Mouse (Mus musculus) hindbrain, embryonic 12.5 days (tissue): ENCODE measurements around the gene Sez6l2. TPM values are rescaled to one million over a fixed set of nuclear protein-coding genes. Genes with fewer than 3 reads are reported as not detected.

Experiments
- ATAC-seq: fragments of 200-750 bp; cut with Nextera tagmentation; 2 replicates; pipeline ENCODE4 v1.8.0; 2017; ENCODE audit warnings: moderate TSS enrichment; ENCODE audit not compliant: low FRiP score
- H3K27ac ChIP-seq: fragments of 300-500 bp; sonication (generic); 2 replicates; pipeline ENCODE4 v1.5.1; 2016; ENCODE audit warnings: mild to moderate bottlenecking
- H3K27me3 ChIP-seq: fragments of 300-500 bp; sonication (generic); 2 replicates; pipeline ENCODE4 v1.6.1; 2016; ENCODE audit warnings: mild to moderate bottlenecking
- H3K36me3 ChIP-seq: fragments of 300-500 bp; sonication (generic); 2 replicates; pipeline ENCODE4 v1.6.1; 2016; ENCODE audit warnings: mild to moderate bottlenecking
- H3K4me1 ChIP-seq: fragments of 300-500 bp; sonication (generic); 2 replicates; pipeline ENCODE4 v1.6.1; 2016
- H3K4me2 ChIP-seq: fragments of 300-500 bp; sonication (generic); replicated peaks from 2 replicates; pipeline ENCODE4 v1.6.1; 2016; ENCODE audit warnings: mild to moderate bottlenecking
- H3K4me3 ChIP-seq: fragments of 300-500 bp; sonication (generic); 2 replicates; pipeline ENCODE4 v1.5.1; 2016; ENCODE audit warnings: mild to moderate bottlenecking
- H3K9ac ChIP-seq: fragments of 300-500 bp; sonication (generic); 2 replicates; pipeline ENCODE4 v1.6.1; 2016; ENCODE audit warnings: mild to moderate bottlenecking, moderate library complexity
- H3K9me3 ChIP-seq: fragments of 300-500 bp; sonication (generic); replicated peaks from 2 replicates; pipeline ENCODE4 v1.6.1; 2016; ENCODE audit warnings: mild to moderate bottlenecking
- WGBS: fragments of 180-500 bp; shearing (Covaris S2); methylation state at CpG from one replicate; pipeline ENCODE4 v1.1.7; 2016; 5-methylcytosine and 5-hydroxymethylcytosine counted together
- polyA plus RNA-seq: library from polyadenylated mRNA; unstranded; fragments of >200 nt; fragmentation: Nextera tagmentation; extraction: Ambion mirVana; gene quantifications from 2 replicates; pipeline ENCODE4 v1.2.1, GENCODE M21; 2016

Gene Sez6l2
- polyA plus RNA-seq, 1 experiment from 2014 or later = 18.2 TPM

- H3K27ac ChIP-seq = no peak overlapping the region; the same call in 1 of the 2 replicates
- H3K27me3 ChIP-seq = no peaks in the 10 kb centered on the region
- WGBS = 75% methylated on average over 2 of the region's 2 CpGs
- H3K9me3 ChIP-seq = no peaks in the 10 kb centered on the region
- H3K4me2 ChIP-seq = no peak overlapping the region
- no peak overlapping the region for H3K9ac ChIP-seq
- ATAC-seq = no peak
- no peak overlapping the region for H3K4me3 ChIP-seq
- H3K36me3 ChIP-seq = peaks cover 38% of the 10 kb centered on the region
- peaks cover 32% of the 10 kb centered on the region for H3K4me1 ChIP-seq
Measured at GRCm38 (mm10) chr7:127011717-127012116, 61.4 kb downstream of the Sez6l2 start.

- peaks cover 32% of the 10 kb centered on the region for H3K4me1 ChIP-seq
- no peak overlapping the region for H3K4me2 ChIP-seq
- H3K9me3 ChIP-seq = no peaks in the 10 kb centered on the region
- no peak overlapping the region for H3K4me3 ChIP-seq
- H3K27ac ChIP-seq = no peak overlapping the region
- no peak for ATAC-seq
- WGBS = 88% methylated on average over 6 of the region's 6 CpGs
- no peak overlapping the region for H3K9ac ChIP-seq
- peaks cover 38% of the 10 kb centered on the region for H3K36me3 ChIP-seq
- no peaks in the 10 kb centered on the region for H3K27me3 ChIP-seq
Measured at GRCm38 (mm10) chr7:127012374-127012773, 62.0 kb downstream of the Sez6l2 start.

GRCm38 (mm10) chr7:127012845-127013244 is 62.5 kb downstream of the Sez6l2 start:
- 93% methylated on average over 10 of the region's 10 CpGs for WGBS
- H3K4me2 ChIP-seq = no peak overlapping the region
- H3K9ac ChIP-seq = no peak overlapping the region
- peaks cover 33% of the 10 kb centered on the region for H3K4me1 ChIP-seq
- ATAC-seq = no peak
- no peak overlapping the region for H3K4me3 ChIP-seq
- no peaks in the 10 kb centered on the region for H3K9me3 ChIP-seq
- peaks cover 38% of the 10 kb centered on the region for H3K36me3 ChIP-seq
- H3K27me3 ChIP-seq = no peaks in the 10 kb centered on the region
- no peak overlapping the region for H3K27ac ChIP-seq

DNA sequence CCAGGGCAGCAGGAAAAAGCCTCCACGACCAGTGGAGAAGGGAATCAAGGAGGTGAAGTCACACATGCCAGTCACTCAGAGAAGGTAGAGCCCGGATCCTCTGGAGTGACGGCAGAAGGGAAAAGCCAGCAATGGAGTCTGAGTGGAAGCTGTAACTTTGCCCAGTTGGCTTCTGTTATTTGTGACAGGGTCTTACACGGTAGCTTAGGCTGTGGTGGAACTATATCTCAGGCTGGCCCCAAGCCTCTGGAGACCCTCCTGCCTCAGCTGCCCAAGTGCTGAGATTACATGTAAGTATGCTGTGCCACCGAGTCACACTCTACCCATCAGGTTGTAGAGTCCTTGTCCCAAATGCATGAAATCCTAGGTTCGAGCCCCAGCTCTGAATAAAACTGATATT is 63.0 kb downstream of the Sez6l2 start:
- H3K36me3 ChIP-seq = peaks cover 38% of the 10 kb centered on the region
- 91% methylated on average over 6 of the region's 6 CpGs for WGBS
- H3K9ac ChIP-seq = no peak overlapping the region
- H3K9me3 ChIP-seq = no peaks in the 10 kb centered on the region
- H3K4me2 ChIP-seq = no peak overlapping the region
- H3K27me3 ChIP-seq = no peaks in the 10 kb centered on the region
- H3K27ac ChIP-seq = no peak overlapping the region
- no peak for ATAC-seq
- H3K4me3 ChIP-seq = no peak overlapping the region
- peaks cover 36% of the 10 kb centered on the region for H3K4me1 ChIP-seq

DNA sequence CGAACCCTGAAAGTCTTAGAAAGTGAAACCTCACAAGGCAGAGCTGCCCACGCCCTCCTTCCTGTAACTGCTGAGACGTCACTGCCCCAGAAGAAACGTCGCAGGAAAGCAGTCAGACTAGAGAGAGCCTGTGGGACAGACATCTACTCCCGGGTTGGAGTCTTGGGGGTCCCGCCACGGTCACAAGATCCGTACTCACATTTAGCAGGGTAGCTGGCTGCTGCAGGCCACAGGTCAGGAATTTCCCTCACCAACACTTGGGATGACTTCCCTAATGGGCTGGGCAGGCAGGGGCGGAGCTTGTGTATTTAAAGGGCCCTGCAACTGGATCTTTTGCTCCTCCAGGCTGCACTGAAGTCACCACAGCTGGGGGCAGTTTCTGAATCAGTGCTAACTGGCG is 64.0 kb downstream of the Sez6l2 start, which contains the start of gene Mvp:
TSS of gene Mvp (minus strand) at position 302 of the 400 bp plus-strand sequence.
- 64% methylated on average over 11 of the region's 11 CpGs for whole genome bisulfite sequencing
- no peak within 1 kb of the TSS for H3K27ac ChIP-seq
- H3K4me1 ChIP-seq = peaks cover 40% of the 10 kb centered on the region
- H3K4me2 ChIP-seq = peak within 1 kb of the TSS; percentile 87
- peaks cover 38% of the 10 kb centered on the region for H3K36me3 ChIP-seq
- peak within 1 kb of the TSS; percentile 62 for H3K4me3 ChIP-seq
- no peaks in the 10 kb centered on the region for H3K27me3 ChIP-seq
- peak within 1 kb of the TSS; percentile 47 for H3K9ac ChIP-seq
- no peak for ATAC-seq
- H3K9me3 ChIP-seq = no peaks in the 10 kb centered on the region

- no peak for ATAC-seq
- peaks cover 38% of the 10 kb centered on the region for H3K36me3 ChIP-seq
- H3K9me3 ChIP-seq = no peaks in the 10 kb centered on the region
- no peak overlapping the region for H3K4me3 ChIP-seq
- peak overlapping the region; percentile 87 for H3K4me2 ChIP-seq
- H3K9ac ChIP-seq = peak overlapping the region; percentile 43; the same call in 1 of the 2 replicates
- H3K27me3 ChIP-seq = no peaks in the 10 kb centered on the region
- WGBS = 96% methylated on average over 12 of the region's 12 CpGs
- peaks cover 46% of the 10 kb centered on the region for H3K4me1 ChIP-seq
- H3K27ac ChIP-seq = no peak overlapping the region
Measured at GRCm38 (mm10) chr7:127014993-127015392, 64.6 kb downstream of the Sez6l2 start.

GRCm38 (mm10) chr7:127016081-127016480 is 65.7 kb downstream of the Sez6l2 start:
- ATAC-seq = peak; percentile 7; the same call in 1 of the 2 replicates
- Histone ChIP-seq H3K4me2 (peak overlapping the region; percentile 87), H3K9me3 (no peaks in the 10 kb centered on the region), H3K36me3 (peaks cover 38% of the 10 kb centered on the region), H3K27ac (peak overlapping the region; percentile 85), H3K9ac (peak overlapping the region; percentile 82), H3K4me3 (peak overlapping the region; percentile 62), H3K27me3 (no peaks in the 10 kb centered on the region), H3K4me1 (peaks cover 56% of the 10 kb centered on the region)
- WGBS = 2% methylated on average over 10 of the region's 10 CpGs

- Histone ChIP-seq H3K9me3 (no peaks in the 10 kb centered on the region), H3K9ac (peak within 1 kb of the TSS; percentile 82), H3K27me3 (no peaks in the 10 kb centered on the region), H3K4me1 (peaks cover 59% of the 10 kb centered on the region), H3K4me3 (peak within 1 kb of the TSS; percentile 62), H3K36me3 (peaks cover 38% of the 10 kb centered on the region), H3K27ac (peak within 1 kb of the TSS; percentile 85), H3K4me2 (peak within 1 kb of the TSS; percentile 87)
- ATAC-seq = no peak
Measured at GRCm38 (mm10) chr7:127016481-127016485, 65.9 kb downstream of the Sez6l2 start, which contains the start of gene Pagr1b. Pagr1b (minus strand) TSS chr7:127016484.

GRCm38 (mm10) chr7:127016486-127016938 is 66.1 kb downstream of the Sez6l2 start:
- Histone ChIP-seq H3K27me3 (no peaks in the 10 kb centered on the region), H3K9me3 (no peaks in the 10 kb centered on the region), H3K9ac (peak overlapping the region; percentile 82), H3K4me1 (peaks cover 61% of the 10 kb centered on the region), H3K36me3 (peaks cover 38% of the 10 kb centered on the region), H3K27ac (peak overlapping the region; percentile 85), H3K4me3 (peak overlapping the region; percentile 62), H3K4me2 (peak overlapping the region; percentile 87)
- ATAC-seq = peak; percentile 61
- under 1% methylated on average over 22 of the region's 22 CpGs for WGBS

GRCm38 (mm10) chr7:127016971-127017949 is 66.9 kb downstream of the Sez6l2 start, which contains the start of gene Pagr1a:
Pagr1a (minus strand) TSS chr7:127017352.
- peak within 1 kb of the TSS; percentile 85 for H3K27ac ChIP-seq
- peak within 1 kb of the TSS; percentile 82 for H3K9ac ChIP-seq
- H3K4me3 ChIP-seq = peak within 1 kb of the TSS; percentile 62
- peaks cover 68% of the 10 kb centered on the region for H3K4me1 ChIP-seq
- WGBS = 4% methylated on average over 39 of the region's 39 CpGs
- peak within 1 kb of the TSS; percentile 87 for H3K4me2 ChIP-seq
- no peaks in the 10 kb centered on the region for H3K27me3 ChIP-seq
- no peaks in the 10 kb centered on the region for H3K9me3 ChIP-seq
- peaks cover 37% of the 10 kb centered on the region for H3K36me3 ChIP-seq
- ATAC-seq = peak; percentile 85

DNA sequence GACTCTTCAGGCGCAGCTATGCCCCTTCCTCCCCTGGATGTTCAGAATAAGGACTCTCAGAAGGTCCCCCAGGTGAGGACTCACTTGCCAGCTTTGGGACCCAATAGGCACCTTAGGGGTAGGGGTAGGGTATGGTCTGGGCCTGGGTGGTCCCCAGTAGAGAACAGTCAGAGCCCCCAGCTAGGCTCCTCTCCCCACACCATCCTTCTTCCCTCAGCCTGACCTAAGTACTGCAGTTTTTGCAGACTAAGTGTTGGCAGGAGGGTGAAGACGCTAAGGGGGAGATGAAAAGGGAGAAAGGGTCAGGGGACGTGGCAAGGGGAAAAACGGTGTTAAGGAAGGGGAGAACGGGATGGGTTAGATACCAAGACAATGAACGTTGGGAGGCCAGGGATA is 67.6 kb downstream of the Sez6l2 start:
- ATAC-seq = no peak
- Histone ChIP-seq H3K9ac (peak overlapping the region; percentile 1; the same call in 1 of the 2 replicates), H3K9me3 (no peaks in the 10 kb centered on the region), H3K27me3 (no peaks in the 10 kb centered on the region), H3K4me3 (no peak overlapping the region), H3K27ac (peak overlapping the region; percentile 85; the same call in 1 of the 2 replicates), H3K4me2 (no peak overlapping the region), H3K36me3 (peaks cover 37% of the 10 kb centered on the region), H3K4me1 (peaks cover 75% of the 10 kb centered on the region)
- 51% methylated on average over 6 of the region's 6 CpGs for WGBS

DNA sequence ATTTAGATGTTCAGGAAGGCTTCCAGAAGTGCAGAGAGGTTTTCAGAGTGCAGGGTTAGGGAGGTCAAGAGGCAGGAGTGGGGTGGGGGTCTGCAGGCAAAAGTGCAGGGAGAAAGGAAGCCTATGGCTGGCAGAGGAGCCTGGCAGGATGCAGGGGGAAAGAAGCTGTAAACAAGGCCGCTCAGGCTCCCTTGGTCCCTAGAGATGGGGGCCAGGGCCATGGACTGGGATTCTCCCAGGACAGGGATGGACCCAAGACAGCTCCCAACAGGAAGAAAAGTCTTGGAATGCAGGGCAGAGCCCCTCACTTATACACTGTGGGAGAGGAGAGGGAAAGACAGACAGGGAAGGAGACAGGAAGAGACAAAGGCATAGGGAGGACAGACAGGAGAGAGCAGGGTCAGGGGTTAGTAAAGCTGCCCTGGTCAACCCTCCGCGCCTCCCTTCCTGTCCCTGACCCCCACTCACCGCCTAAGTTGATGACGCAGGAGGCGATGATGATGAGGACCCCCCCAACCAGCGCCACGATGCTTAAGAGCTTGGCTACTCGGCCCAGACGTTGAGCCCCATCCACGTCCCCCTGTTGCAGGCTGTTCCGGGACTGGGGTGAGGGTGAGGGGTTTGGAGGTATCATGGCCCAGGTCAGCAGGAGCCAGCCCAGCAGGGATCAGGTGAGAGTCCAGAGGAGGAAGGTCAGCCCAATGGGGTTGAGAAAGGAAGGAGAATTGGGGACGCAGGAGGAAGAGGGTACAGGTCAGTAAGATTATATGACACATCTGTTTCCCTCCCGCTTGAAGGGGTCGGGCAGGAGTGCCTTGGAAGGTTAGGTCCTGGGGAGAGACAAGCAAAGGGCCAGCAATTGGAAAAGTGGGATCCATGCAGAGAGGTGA is 68.3 kb downstream of the Sez6l2 start:
- Histone ChIP-seq H3K4me3 (no peak overlapping the region), H3K9ac (0 out of 2 replicates have a peak overlapping the region, but pooled peaks have one; percentile 76), H3K9me3 (no peaks in the 10 kb centered on the region), H3K4me2 (no peak overlapping the region), H3K27me3 (no peaks in the 10 kb centered on the region), H3K4me1 (peaks cover 80% of the 10 kb centered on the region), H3K27ac (peak overlapping the region; percentile 85; the same call in 1 of the 2 replicates), H3K36me3 (peaks cover 37% of the 10 kb centered on the region)
- ATAC-seq = no peak
- 82% methylated on average over 15 of the region's 15 CpGs for WGBS
